Mouse (Mus musculus) testis, adult 2 months (tissue): ENCODE results near the gene Atoh8. TPM values are rescaled to one million over a fixed set of nuclear protein-coding genes. Genes with fewer than 3 reads are reported as not detected.

ENCODE experiments used
- H3K27ac ChIP-seq: fragments of 200-500 bp; 2 replicates; pipeline ENCODE4 v1.5.1; 2012; ENCODE audit warnings: low read depth, low read length; ENCODE audit not compliant: control insufficient read depth, insufficient read depth
- H3K27me3 ChIP-seq: fragments of 200-500 bp; 2 replicates; pipeline ENCODE4 v1.6.1; 2012; ENCODE audit warnings: mild to moderate bottlenecking, low read length, moderate library complexity; ENCODE audit not compliant: control insufficient read depth, insufficient read depth
- H3K36me3 ChIP-seq: fragments of 200-500 bp; 2 replicates; pipeline ENCODE4 v1.6.1; 2012; ENCODE audit warnings: mild to moderate bottlenecking, low read length; ENCODE audit not compliant: control insufficient read depth, insufficient read depth
- H3K4me1 ChIP-seq: fragments of 200-500 bp; 2 replicates; pipeline ENCODE4 v1.6.1; 2012; ENCODE audit warnings: low read length; ENCODE audit not compliant: control insufficient read depth, insufficient read depth
- H3K4me3 ChIP-seq: fragments of 200-500 bp; 2 replicates; pipeline ENCODE4 v1.5.1; 2012; ENCODE audit warnings: low read depth, mild to moderate bottlenecking, low read length, moderate library complexity, mixed read lengths; ENCODE audit not compliant: control insufficient read depth
- CTCF ChIP-seq: fragments of 200-500 bp; IDR thresholded peaks from 2 replicates; pipeline ENCODE4 v1.5.1; 2012; ENCODE audit warnings: low read depth, mild to moderate bottlenecking, inconsistent platforms, low read length, moderate library complexity; ENCODE audit not compliant: control insufficient read depth, insufficient read depth, insufficient replicate concordance
- POLR2A ChIP-seq: fragments of 200-500 bp; IDR thresholded peaks from 2 replicates; pipeline ENCODE4 v1.6.1; 2012; ENCODE audit warnings: low read depth, mild to moderate bottlenecking, inconsistent platforms, low read length, moderate library complexity; ENCODE audit not compliant: control insufficient read depth
- polyA plus RNA-seq: library from polyadenylated mRNA; depleted of rRNA; stranded (reverse); fragments of >200 nt; gene quantifications from 2 replicates; pipeline ENCODE4 v1.2.3, GENCODE M21; 2012; rRNA removed

Gene Atoh8
- 390 and 420 TPM in 2 replicates for polyA plus RNA-seq

DNA sequence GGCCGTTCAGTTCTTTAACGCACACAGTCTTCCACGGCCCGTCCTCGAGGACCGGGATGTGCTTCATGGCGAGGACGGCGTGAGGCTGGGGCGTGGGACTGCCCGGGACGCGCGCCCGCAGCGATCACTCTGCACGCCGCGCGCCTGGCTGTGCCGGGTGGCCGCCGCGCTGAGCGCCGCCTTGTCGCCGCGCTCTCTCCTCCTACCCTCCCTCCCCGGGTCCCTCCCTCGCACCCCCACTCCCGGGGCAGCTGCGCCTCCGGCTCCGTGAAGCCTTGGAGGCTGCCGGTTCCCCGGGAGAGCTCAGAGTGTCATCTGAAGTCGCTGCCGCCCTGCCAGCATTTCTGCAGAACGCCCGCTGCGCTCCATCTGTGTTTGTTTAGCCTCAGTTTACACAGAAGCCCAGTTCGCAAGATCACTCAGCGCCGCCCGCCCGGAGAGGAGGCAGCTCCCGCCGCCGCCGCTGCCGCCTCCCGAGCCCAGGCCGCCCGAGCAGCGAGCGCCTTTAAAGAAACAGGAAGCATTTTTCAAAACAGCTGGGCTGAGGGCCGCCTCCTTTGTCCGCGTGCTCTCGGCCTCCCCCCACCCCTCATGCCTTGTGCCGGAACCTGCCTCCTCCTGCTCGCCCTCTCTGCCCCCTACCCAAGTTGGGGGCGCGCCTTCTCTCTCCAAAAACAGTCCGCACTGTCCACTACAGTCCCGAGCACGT, at the start of gene Atoh8:
TSS of gene Atoh8 (minus strand) at position 480 of the 709 bp plus-strand sequence.
- TF ChIP-seq POLR2A (no peak), CTCF (no peak)
- Histone ChIP-seq H3K4me1 (peaks cover 26% of the 10 kb centered on the region), H3K27ac (peak within 1 kb of the TSS; percentile 34; the same call in 1 of the 2 replicates)

DNA sequence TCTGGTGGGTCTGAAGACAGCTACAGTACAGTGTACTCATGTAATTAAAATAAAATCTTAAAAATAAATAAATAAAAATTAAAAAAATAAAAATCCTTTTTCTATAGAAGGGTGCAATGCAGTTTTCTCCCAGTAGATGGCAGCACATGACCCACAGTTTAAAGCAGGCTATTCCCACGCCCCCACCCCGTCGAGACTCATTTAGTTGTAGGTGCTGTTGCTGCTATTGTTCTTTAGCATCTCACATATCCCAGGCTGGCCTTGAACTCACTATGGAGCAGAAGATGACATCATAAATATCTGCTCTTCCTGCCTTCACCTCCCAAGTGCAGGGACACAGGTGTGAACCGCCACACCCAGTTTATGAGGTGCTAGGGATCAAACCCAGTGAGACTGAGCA, 48.5 kb upstream of the Atoh8 start:
- H3K27me3 ChIP-seq: no peaks in the 10 kb centered on the region
- no peaks in the 10 kb centered on the region for H3K4me1 ChIP-seq
- no peak overlapping the region for H3K4me3 ChIP-seq
- peak; percentile 58; the same call in 1 of the 2 replicates for TF ChIP-seq CTCF
- TF ChIP-seq POLR2A: no peak
- H3K36me3 ChIP-seq: no peaks in the 10 kb centered on the region
- no peak overlapping the region for H3K27ac ChIP-seq

More for the DNA sequence above, at the start of gene Atoh8:
- no peaks in the 10 kb centered on the region for H3K27me3 ChIP-seq
- no peaks in the 10 kb centered on the region for H3K36me3 ChIP-seq
- H3K4me3 ChIP-seq: peak within 1 kb of the TSS; percentile 71

DNA sequence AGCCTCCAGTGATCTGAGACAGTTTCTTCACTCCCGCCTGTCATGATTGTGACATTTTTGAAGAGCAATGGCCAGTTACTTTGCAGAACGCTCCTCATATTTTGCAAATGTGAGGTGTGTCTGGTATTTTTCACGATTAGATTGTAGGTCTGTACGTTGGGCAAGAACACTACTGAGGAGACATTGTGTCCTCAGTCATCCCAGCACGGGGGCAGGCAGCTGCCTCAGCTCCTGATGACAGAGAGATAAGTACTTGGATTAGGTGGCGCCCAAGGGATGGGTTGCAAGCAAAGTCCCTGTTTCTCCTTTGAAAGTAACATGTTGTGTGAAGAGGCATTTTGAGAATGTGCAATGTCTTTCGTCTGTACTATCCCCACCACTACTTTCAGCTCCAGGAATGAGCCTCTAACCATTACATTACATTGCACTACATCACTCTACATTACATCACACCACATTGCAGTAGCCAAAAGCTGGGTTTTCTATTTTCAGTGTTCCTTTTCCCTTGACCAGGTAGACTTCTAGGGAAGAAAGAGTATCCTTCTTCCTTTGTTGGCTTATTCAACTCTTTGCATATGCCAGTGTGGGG, 45.1 kb upstream of the Atoh8 start:
- Histone ChIP-seq H3K4me3 (no peak overlapping the region), H3K4me1 (no peaks in the 10 kb centered on the region), H3K27me3 (no peaks in the 10 kb centered on the region), H3K36me3 (no peaks in the 10 kb centered on the region), H3K27ac (no peak overlapping the region)
- TF ChIP-seq CTCF: no peak
- no peak for TF ChIP-seq POLR2A

DNA sequence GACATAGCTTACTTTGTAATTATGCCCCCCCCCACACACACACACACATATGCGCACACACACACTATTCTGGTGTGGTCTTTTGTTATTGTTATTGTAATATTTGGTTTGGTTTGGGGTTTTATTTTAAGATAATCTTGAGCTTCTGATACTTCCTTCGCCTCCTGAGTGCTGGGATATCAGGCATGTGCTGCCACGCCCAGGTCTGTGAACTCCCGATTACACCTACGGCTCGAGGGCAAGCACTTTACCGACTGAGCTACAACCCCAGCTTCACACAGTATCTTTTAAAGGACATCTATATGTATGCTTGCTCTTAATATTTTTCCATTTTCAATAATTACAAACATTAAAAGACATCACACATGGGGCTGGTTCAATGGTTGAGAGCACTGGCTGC, 44.1 kb upstream of the Atoh8 start:
- Histone ChIP-seq H3K27ac (no peak overlapping the region), H3K27me3 (no peaks in the 10 kb centered on the region), H3K4me1 (no peaks in the 10 kb centered on the region), H3K36me3 (no peaks in the 10 kb centered on the region), H3K4me3 (no peak overlapping the region)
- TF ChIP-seq CTCF: no peak
- TF ChIP-seq POLR2A: no peak

DNA sequence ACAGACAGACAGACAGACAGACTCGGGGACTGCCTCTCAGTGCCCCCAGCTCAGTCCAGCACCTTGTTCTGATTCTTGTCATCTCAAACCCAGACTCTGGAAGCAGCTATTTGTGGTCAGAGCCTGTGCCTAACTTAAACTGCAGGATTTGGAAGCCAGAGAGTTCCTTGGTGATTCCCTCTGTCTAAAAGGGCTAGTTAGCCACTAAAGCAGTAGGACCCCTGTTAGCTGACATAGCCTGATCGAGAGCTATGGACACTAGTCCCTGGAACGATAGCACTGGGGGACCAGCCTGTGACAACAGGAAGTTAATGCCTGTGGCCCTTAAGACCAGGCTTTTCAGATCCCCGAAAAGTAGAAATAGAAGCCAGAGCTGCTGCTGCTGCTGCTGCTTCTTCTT, 43.5 kb upstream of the Atoh8 start:
- TF ChIP-seq CTCF (no peak), POLR2A (no peak)
- H3K27ac ChIP-seq: no peak overlapping the region

DNA sequence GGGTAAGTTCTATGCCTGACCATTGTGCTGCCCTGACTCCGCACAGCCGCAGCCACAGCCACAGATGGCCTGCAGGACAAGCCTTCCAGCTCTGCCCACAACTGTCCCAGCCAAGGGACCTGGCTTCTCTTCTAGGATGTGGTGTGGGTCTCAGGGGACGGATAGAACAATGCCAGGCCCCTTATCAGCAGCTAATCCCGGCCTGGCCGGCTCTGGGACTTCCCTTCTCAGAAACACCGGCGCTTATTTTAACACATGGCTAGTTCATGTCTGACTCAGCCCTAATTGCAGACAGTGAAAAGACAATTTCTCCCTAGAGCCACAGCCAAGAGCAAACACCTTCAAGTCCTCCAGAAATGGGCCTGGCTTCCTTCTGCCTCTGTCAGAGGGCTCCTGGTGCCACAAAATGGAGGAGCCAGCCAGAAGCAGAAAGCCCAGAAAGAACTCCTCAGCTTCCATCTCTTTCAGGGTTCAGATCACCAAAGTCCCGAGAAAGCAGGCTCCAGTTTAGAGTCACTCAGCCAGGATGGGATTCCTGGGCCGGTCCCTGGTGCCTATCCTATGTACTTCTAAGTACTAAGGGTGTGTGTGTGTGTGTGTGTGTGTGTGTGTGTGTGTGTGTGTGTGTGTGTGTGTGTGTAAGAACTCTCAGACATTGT, 42.3 kb upstream of the Atoh8 start:
- Histone ChIP-seq H3K4me3 (no peak overlapping the region), H3K27me3 (no peaks in the 10 kb centered on the region), H3K27ac (peak overlapping the region; percentile 11; the same call in 1 of the 2 replicates), H3K4me1 (no peaks in the 10 kb centered on the region), H3K36me3 (no peaks in the 10 kb centered on the region)
- TF ChIP-seq POLR2A: no peak
- TF ChIP-seq CTCF: no peak

More for the DNA sequence above, 43.5 kb upstream of the Atoh8 start:
- H3K27me3 ChIP-seq: no peaks in the 10 kb centered on the region
- no peaks in the 10 kb centered on the region for H3K36me3 ChIP-seq
- H3K4me3 ChIP-seq: no peak overlapping the region
- H3K4me1 ChIP-seq: no peaks in the 10 kb centered on the region

DNA sequence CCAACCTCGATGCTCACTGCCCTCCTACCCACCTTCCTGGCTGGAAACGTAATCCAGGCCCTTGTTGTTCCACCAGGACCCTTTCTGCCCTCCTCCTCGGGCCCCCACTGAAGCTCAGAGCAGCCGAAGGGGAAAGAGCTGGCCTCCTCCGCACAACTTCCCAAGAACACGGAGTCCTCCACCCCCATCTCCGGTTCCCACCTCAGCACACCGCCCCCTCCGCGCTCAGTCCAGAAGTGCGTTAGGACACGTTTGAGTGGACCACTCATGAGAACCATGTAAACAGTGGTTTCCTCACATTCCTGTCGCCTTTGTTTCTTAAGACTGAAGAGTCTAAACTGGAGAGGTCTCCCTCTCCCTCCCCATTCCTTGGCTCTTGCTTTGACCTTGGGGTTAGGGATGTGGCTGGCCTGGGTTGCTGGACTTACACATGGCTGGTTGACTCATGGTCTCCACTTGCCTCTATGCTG, 41.6 kb upstream of the Atoh8 start:
- H3K27ac ChIP-seq: no peak overlapping the region
- H3K4me1 ChIP-seq: no peaks in the 10 kb centered on the region
- TF ChIP-seq CTCF (no peak), POLR2A (no peak)
- H3K27me3 ChIP-seq: no peaks in the 10 kb centered on the region
- no peak overlapping the region for H3K4me3 ChIP-seq
- no peaks in the 10 kb centered on the region for H3K36me3 ChIP-seq
